Mouse (Mus musculus) megakaryocyte, embryonic 14.5 days (primary cell): Measurements from ENCODE around the gene Anxa11. TPM values are rescaled to one million over a fixed set of nuclear protein-coding genes. Genes with fewer than 3 reads are reported as not detected.

ENCODE experiments used
- H3K27me3 ChIP-seq: replicated peaks from 2 replicates; pipeline ENCODE3; 2012; ENCODE audit warnings: inconsistent platforms
- H3K36me3 ChIP-seq: replicated peaks from 2 replicates; pipeline ENCODE3; 2012; ENCODE audit warnings: low read length, inconsistent platforms, mixed read lengths
- H3K4me1 ChIP-seq: 2 replicates; pipeline ENCODE4 v1.6.1; 2012; ENCODE audit warnings: inconsistent platforms
- H3K4me3 ChIP-seq: replicated peaks from 2 replicates; pipeline ENCODE3; 2012; ENCODE audit warnings: moderate library complexity, mild to moderate bottlenecking, inconsistent platforms
- H3K9me3 ChIP-seq: 2 replicates; pipeline ENCODE4 v1.6.1; 2012; ENCODE audit warnings: inconsistent platforms
- FLI1 ChIP-seq: IDR thresholded peaks from 2 replicates; pipeline ENCODE4 v1.6.1; 2012; ENCODE audit warnings: low read length, inconsistent platforms, mixed read lengths
- GATA1 ChIP-seq: IDR thresholded peaks from 3 replicates; pipeline ENCODE4 v1.6.1; 2012; ENCODE audit warnings: mixed read lengths, low read length, inconsistent platforms, borderline replicate concordance
- polyA plus RNA-seq: library from polyadenylated mRNA; stranded (reverse); fragments of >175 nt; gene quantifications from 2 replicates; pipeline ENCODE4 v1.2.3, GENCODE M21; 2012; ENCODE audit warnings: low replicate concordance; ENCODE audit not compliant: insufficient read depth

The Anxa11 gene
- 67.6 and 164 TPM in 2 replicates for polyA plus RNA-seq

- Histone ChIP-seq H3K4me1 (peaks cover 51% of the 10 kb centered on the region), H3K36me3 (peaks cover 22% of the 10 kb centered on the region), H3K9me3 (no peaks in the 10 kb centered on the region; the same call in 1 of the 2 replicates), H3K4me3 (peak within 1 kb of the TSS; percentile 98), H3K27me3 (peaks cover 2% of the 10 kb centered on the region)
- TF ChIP-seq FLI1 (no peak), GATA1 (no peak)
These were observed at the start of gene Anxa11 for GRCm38 (mm10) chr14:25841991-25842687. Gene Anxa11, plus strand, starts transcription at chr14:25842156.

GRCm38 (mm10) chr14:25794331-25794730, 47.6 kb upstream of the Anxa11 start:
- H3K4me3 ChIP-seq = no peak overlapping the region
- H3K36me3 ChIP-seq = no peaks in the 10 kb centered on the region
- peaks cover 49% of the 10 kb centered on the region for H3K27me3 ChIP-seq
- H3K4me1 ChIP-seq = peaks cover 1% of the 10 kb centered on the region; the same call in 1 of the 2 replicates
- TF ChIP-seq FLI1 = no peak
- no peak for TF ChIP-seq GATA1
- peaks cover 6% of the 10 kb centered on the region for H3K9me3 ChIP-seq

- H3K36me3 ChIP-seq = no peaks in the 10 kb centered on the region
- H3K4me3 ChIP-seq = no peak overlapping the region
- H3K4me1 ChIP-seq = no peaks in the 10 kb centered on the region
- peaks cover 50% of the 10 kb centered on the region for H3K27me3 ChIP-seq
- H3K9me3 ChIP-seq = peaks cover 6% of the 10 kb centered on the region
- TF ChIP-seq FLI1 (no peak), GATA1 (no peak)
These were observed 46.9 kb upstream of the Anxa11 start for GRCm38 (mm10) chr14:25795067-25795466.

GRCm38 (mm10) chr14:25795561-25796174, 46.3 kb upstream of the Anxa11 start:
- Histone ChIP-seq H3K9me3 (peaks cover 6% of the 10 kb centered on the region), H3K4me3 (no peak overlapping the region), H3K4me1 (no peaks in the 10 kb centered on the region), H3K27me3 (peaks cover 52% of the 10 kb centered on the region), H3K36me3 (no peaks in the 10 kb centered on the region)
- TF ChIP-seq GATA1 = no peak
- TF ChIP-seq FLI1 = no peak

- Histone ChIP-seq H3K4me1 (no peaks in the 10 kb centered on the region), H3K36me3 (no peaks in the 10 kb centered on the region), H3K4me3 (no peak overlapping the region), H3K9me3 (peaks cover 6% of the 10 kb centered on the region), H3K27me3 (peaks cover 54% of the 10 kb centered on the region)
- no peak for TF ChIP-seq FLI1
These were observed 45.3 kb upstream of the Anxa11 start for GRCm38 (mm10) chr14:25796619-25797018.

DNA sequence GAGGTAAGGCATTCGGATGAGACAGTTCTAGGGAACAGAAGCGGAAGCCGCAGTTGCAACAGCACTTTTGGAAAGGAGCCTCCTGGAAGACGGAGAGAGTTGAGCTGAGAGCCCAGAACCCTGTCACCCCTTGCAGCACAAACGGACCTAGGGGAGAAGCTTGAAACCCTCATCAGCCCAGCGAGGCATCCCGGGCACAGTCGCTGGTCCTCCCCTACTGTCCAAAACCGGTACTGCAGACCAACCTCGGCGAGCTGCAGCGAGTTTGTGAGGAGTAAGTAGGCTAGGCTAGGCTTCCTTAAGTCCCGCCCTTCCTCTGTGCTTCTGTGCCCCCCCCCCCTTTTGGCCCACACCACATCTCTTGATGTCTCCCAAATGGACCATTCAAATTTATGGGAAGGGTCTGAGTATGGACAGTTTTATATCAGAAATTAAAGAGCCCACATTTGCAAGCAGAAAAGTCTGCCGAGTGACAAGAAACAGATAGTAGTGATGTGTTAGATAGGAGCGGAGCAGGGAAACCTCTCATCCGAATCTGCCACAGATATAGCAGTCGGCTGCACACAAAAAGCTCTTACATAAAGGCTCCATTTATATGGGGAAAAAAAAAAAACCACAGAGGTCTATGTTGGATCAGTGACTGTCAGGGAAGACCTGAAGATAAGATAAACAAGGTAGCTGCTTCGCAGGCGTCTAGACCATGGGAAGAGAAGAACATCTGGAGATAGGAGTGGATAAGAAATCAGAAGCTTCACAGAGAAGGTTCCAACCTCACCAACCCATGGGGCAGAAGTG, 41.6 kb upstream of the Anxa11 start:
- H3K4me3 ChIP-seq = no peak overlapping the region
- no peaks in the 10 kb centered on the region for H3K36me3 ChIP-seq
- no peaks in the 10 kb centered on the region for H3K4me1 ChIP-seq
- TF ChIP-seq GATA1 (no peak), FLI1 (no peak)
- H3K27me3 ChIP-seq = peaks cover 75% of the 10 kb centered on the region
- peaks cover 5% of the 10 kb centered on the region; the same call in 1 of the 2 replicates for H3K9me3 ChIP-seq

- TF ChIP-seq FLI1 (no peak), GATA1 (no peak)
- Histone ChIP-seq H3K36me3 (no peaks in the 10 kb centered on the region), H3K27me3 (peaks cover 70% of the 10 kb centered on the region), H3K9me3 (peaks cover 5% of the 10 kb centered on the region; the same call in 1 of the 2 replicates), H3K4me1 (peaks cover 8% of the 10 kb centered on the region), H3K4me3 (no peak overlapping the region)
These were observed 39.4 kb upstream of the Anxa11 start for GRCm38 (mm10) chr14:25802511-25802910.

DNA sequence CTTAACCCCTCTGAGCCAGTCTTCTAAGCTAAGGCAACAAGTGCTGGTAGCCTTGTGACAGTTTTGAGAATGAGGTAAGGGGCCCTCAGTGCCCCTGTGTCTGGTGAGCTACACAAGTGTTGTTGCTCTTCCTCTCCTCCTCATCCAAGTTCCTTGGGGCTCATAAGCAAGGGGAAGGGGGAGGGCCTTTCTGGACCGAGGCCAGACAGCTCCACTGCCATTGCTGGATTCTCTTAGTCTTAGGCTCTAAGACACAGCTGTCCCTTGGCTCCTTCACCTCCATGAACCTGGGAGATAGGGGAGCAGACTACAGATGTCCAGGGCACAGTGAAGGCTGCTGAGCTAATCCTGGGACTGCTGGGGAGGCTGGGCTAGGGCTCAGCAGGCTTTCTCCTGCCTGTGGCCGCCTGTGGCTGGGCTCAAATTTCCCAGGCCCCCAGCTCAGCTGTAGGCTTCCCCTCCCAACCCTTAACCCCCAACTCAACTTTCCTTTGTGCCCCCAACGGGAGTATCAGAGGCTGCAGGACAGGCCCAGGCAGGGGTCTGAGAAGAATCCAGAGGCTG, 38.6 kb upstream of the Anxa11 start:
- TF ChIP-seq GATA1 = no peak
- no peak for TF ChIP-seq FLI1
- H3K4me3 ChIP-seq = no peak overlapping the region
- H3K36me3 ChIP-seq = no peaks in the 10 kb centered on the region

DNA sequence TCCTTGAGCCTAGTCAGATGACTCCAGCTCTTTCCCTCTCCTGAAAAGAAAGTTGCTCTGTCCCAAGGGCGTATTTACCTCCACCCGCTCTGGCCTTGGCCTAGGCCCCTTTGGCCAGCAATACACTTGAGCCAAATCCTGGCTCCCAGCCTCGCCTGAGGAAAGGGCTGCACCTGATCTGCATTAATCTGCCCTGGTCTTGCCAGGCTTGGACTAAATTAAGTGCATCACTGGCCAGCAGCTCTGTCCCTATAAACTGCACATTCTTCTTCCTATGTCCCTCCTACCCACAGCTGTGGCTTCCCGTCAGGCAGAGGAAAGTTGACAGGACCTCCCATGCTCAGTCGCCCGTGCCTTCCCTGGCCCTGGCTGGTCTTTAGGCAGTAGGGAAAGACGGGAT, 36.1 kb upstream of the Anxa11 start:
- H3K27me3 ChIP-seq = peaks cover 52% of the 10 kb centered on the region

More for the DNA sequence above, 38.6 kb upstream of the Anxa11 start:
- H3K4me1 ChIP-seq = peaks cover 8% of the 10 kb centered on the region
- peaks cover 5% of the 10 kb centered on the region; the same call in 1 of the 2 replicates for H3K9me3 ChIP-seq
- peaks cover 71% of the 10 kb centered on the region for H3K27me3 ChIP-seq

More for the DNA sequence above, 36.1 kb upstream of the Anxa11 start:
- Histone ChIP-seq H3K9me3 (peaks cover 5% of the 10 kb centered on the region; the same call in 1 of the 2 replicates), H3K4me1 (peaks cover 8% of the 10 kb centered on the region), H3K36me3 (no peaks in the 10 kb centered on the region), H3K4me3 (no peak overlapping the region)
- TF ChIP-seq FLI1 = no peak
- TF ChIP-seq GATA1 = no peak
